Mouse (Mus musculus): ENCODE data around the gene Oas1a. TPM values are rescaled to one million over a fixed set of nuclear protein-coding genes. Genes with fewer than 3 reads are reported as not detected.

Gene Oas1a
- polyA plus RNA-seq, 1 experiment from 2014 or later, result 3.1 TPM

DNA sequence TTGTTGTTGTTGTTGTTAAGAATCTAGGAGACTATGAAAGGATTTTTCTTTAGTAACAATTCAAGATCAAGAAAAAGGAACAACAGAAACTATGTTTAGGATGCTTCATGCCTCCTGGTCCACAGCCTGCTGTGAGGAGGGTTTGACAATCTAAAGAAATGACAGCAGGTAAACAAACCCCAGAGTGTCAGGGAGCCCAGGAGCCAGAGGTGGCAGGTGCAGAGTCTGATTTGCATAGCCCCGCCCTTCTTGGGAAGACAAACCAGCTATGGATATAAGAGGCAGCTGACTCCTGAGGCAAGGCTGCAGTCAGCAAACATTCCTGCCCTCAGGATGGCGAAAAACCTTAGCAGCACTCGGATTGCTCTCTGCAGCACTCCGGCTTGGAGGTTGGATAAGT lies 46.2 kb downstream of the Oas1a start, which contains the start of gene Oas1h:
Gene Oas1h, plus strand, starts transcription at position 301 of the 400 bp plus-strand sequence.
- no peaks in the 10 kb centered on the region for H3K4me1 ChIP-seq (ENCODE audit: insufficient read depth, low read depth, low read length)
- TF ChIP-seq EP300 (IDR thresholded peaks at IDR 0.05) (no peak), CTCF (IDR thresholded peaks at IDR 0.05) (no peak)
- WGBS, result 29% methylated on average over 4 of the region's 4 CpGs
- H3K27ac ChIP-seq (ENCODE audit: low read length), result no peak within 1 kb of the TSS
- DNase-seq (ENCODE audit: low spot score), result no peak
- H3K9me3 ChIP-seq (ENCODE audit: low read length), result no peaks in the 10 kb centered on the region
- H3K9ac ChIP-seq (replicated peaks; ENCODE audit: low read depth), result no peak within 1 kb of the TSS
- ATAC-seq, result no peak
- no peak within 1 kb of the TSS for H3K4me3 ChIP-seq (ENCODE audit: low read depth, low read length)
- H3K36me3 ChIP-seq (ENCODE audit: insufficient read depth, low read length), result no peaks in the 10 kb centered on the region
- no peak within 1 kb of the TSS for H3K4me2 ChIP-seq (replicated peaks; ENCODE audit: low read depth, low read length)
- no peaks in the 10 kb centered on the region for H3K27me3 ChIP-seq (replicated peaks; ENCODE audit: insufficient read depth, low read length)

DNA sequence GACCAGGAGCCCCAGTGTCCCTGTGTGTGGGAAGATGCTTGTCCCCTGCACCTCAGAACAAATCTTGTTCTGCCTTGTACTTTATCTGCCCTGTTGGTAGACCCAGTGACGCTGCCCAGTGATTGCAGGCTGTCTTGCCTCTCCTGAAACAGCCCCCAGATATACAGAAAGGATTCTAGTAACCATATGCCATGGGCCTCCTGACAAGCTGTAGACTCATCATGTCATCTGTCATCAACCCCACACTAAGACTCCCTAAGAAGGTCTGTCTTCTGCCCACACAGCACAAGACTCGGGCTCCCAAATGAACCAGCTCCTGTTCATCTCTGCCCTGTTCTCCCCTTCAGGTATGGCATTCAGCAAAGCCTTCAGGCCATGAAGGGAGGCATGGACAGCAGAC lies 48.1 kb downstream of the Oas1a start:
- no peak for TF ChIP-seq EP300 (IDR thresholded peaks at IDR 0.05)
- Histone ChIP-seq H3K36me3 (ENCODE audit: insufficient read depth, low read length) (no peaks in the 10 kb centered on the region), H3K27me3 (replicated peaks; ENCODE audit: insufficient read depth, low read length) (no peaks in the 10 kb centered on the region), H3K4me1 (ENCODE audit: insufficient read depth, low read depth, low read length) (no peaks in the 10 kb centered on the region), H3K4me3 (ENCODE audit: low read depth, low read length) (no peak overlapping the region), H3K9me3 (ENCODE audit: low read length) (no peaks in the 10 kb centered on the region), H3K4me2 (replicated peaks; ENCODE audit: low read depth, low read length) (no peak overlapping the region), H3K27ac (ENCODE audit: low read length) (no peak overlapping the region), H3K9ac (replicated peaks; ENCODE audit: low read depth) (no peak overlapping the region)
- no peak for DNase-seq (ENCODE audit: low spot score)
- ATAC-seq, result no peak
- 64% methylated on average over 2 of the region's 2 CpGs for WGBS

DNA sequence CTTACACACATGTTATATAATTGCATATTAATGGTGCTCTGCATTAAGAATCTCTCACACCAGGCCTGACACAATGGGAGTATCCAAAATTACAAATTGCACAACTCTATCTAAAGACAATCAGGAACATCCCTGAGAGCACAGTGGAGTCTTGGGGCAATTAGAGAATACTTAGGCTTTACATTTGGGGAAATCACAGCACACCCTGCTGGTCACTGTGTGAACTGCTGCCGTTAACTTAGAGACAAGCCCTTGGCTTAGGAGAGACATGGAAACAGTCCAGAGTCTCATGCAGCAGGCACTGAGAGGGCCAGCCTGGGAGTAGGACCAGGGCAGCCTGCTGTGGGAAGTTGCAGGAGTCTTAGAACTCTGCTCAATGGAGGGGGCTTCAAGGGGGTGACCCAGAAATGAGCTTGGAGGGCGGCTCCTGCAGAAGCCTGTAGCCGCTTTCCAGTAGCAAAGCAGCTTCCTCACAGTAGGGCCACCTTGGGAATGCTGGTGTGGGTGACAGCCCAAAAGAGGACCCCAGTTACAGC lies 57.7 kb downstream of the Oas1a start:
- DNase-seq (ENCODE audit: low spot score) (peak; percentile 37), ATAC-seq (no peak)
- no peaks in the 10 kb centered on the region for H3K36me3 ChIP-seq (ENCODE audit: insufficient read depth, low read length)
- H3K4me2 ChIP-seq (replicated peaks; ENCODE audit: low read depth, low read length), result no peak overlapping the region
- TF ChIP-seq CTCF (IDR thresholded peaks at IDR 0.05) (peak; percentile 74), EP300 (IDR thresholded peaks at IDR 0.05) (no peak)
- no peaks in the 10 kb centered on the region for H3K27me3 ChIP-seq (replicated peaks; ENCODE audit: insufficient read depth, low read length)
- H3K4me3 ChIP-seq (ENCODE audit: low read depth, low read length), result no peak overlapping the region
- no peaks in the 10 kb centered on the region for H3K9me3 ChIP-seq (ENCODE audit: low read length)
- H3K27ac ChIP-seq (ENCODE audit: low read length), result no peak overlapping the region
- WGBS, result 62% methylated on average over 3 of the region's 3 CpGs
- no peak overlapping the region for H3K9ac ChIP-seq (replicated peaks; ENCODE audit: low read depth)
- no peaks in the 10 kb centered on the region for H3K4me1 ChIP-seq (ENCODE audit: insufficient read depth, low read depth, low read length)

DNA sequence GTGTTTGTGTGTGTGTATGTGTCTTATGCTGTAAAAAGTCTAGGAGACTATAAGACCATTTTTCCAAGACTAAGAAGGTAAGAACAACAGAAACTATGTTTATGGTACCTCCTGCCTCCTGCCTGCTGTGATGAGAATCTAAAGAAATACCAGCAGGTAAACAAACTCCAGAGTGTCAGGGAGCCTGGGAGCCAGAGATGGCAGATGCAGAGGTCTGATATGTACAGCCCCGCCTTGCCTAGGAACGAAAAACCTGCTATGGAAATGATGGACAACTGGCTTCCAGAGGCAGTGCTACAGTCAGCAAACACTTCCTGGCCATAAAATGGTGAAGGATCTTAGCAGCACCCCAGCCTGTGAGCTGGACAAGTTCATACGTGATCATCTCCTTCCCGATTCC lies 60.3 kb downstream of the Oas1a start, which contains the start of gene Oas1f:
Gene Oas1f, plus strand, starts transcription at position 301 of the 400 bp plus-strand sequence.
- no peak for ATAC-seq
- Histone ChIP-seq H3K4me1 (ENCODE audit: insufficient read depth, low read depth, low read length) (no peaks in the 10 kb centered on the region), H3K27me3 (replicated peaks; ENCODE audit: insufficient read depth, low read length) (no peaks in the 10 kb centered on the region), H3K9ac (replicated peaks; ENCODE audit: low read depth) (no peak within 1 kb of the TSS), H3K27ac (ENCODE audit: low read length) (no peak within 1 kb of the TSS), H3K4me2 (replicated peaks; ENCODE audit: low read depth, low read length) (no peak within 1 kb of the TSS), H3K9me3 (ENCODE audit: low read length) (no peaks in the 10 kb centered on the region), H3K4me3 (ENCODE audit: low read depth, low read length) (no peak within 1 kb of the TSS), H3K36me3 (ENCODE audit: insufficient read depth, low read length) (no peaks in the 10 kb centered on the region)
- DNase-seq (ENCODE audit: low spot score), result no peak
- TF ChIP-seq CTCF (IDR thresholded peaks at IDR 0.05) (no peak), EP300 (IDR thresholded peaks at IDR 0.05) (no peak)
- WGBS, result 61% methylated on average over 4 of the region's 4 CpGs

Small RNA genes within 50 kb of the gene (microRNA-seq; reads per million reads assigned to microRNA genes)
- gene Gm22907, result not detected

Other genes with a start within 250 kb of the Oas1a start
- 0.48 and 0.70 TPM in 2 replicates for gene Dtx1, start 195.6 kb downstream of the Oas1a start, polyA plus RNA-seq (2015; fragmentation: Nextera tagmentation; extraction: Ambion mirVana)
- 0.21 and 0.31 TPM in 2 replicates for gene Oas2, start 157.7 kb downstream of the Oas1a start, polyA plus RNA-seq (2015; fragmentation: Nextera tagmentation; extraction: Ambion mirVana)
- gene Oas3, start 129.9 kb downstream of the Oas1a start, polyA plus RNA-seq (2015; fragmentation: Nextera tagmentation; extraction: Ambion mirVana), result 0.20 and 0.31 TPM in 2 replicates
- gene Oas1e, start 112.0 kb downstream of the Oas1a start, polyA plus RNA-seq (2015; fragmentation: Nextera tagmentation; extraction: Ambion mirVana), result 0.30 and 0.60 TPM in 2 replicates
- gene Oas1c, start 95.0 kb downstream of the Oas1a start, polyA plus RNA-seq (2015; fragmentation: Nextera tagmentation; extraction: Ambion mirVana), result 1.5 and 1.7 TPM in 2 replicates
- gene Oas1f, start 60.2 kb downstream of the Oas1a start, polyA plus RNA-seq (2015; fragmentation: Nextera tagmentation; extraction: Ambion mirVana), result not detected in 2 replicates
- not detected in 2 replicates for gene Oas1h, start 46.1 kb downstream of the Oas1a start, polyA plus RNA-seq (2015; fragmentation: Nextera tagmentation; extraction: Ambion mirVana)
- gene Oas1g, start 19.9 kb downstream of the Oas1a start, polyA plus RNA-seq (2015; fragmentation: Nextera tagmentation; extraction: Ambion mirVana), result 0.94 and 1.1 TPM in 2 replicates
- not detected in 2 replicates for gene Oas1d, start 7.0 kb upstream of the Oas1a start, polyA plus RNA-seq (2015; fragmentation: Nextera tagmentation; extraction: Ambion mirVana)
- gene Rph3a, start 102.6 kb upstream of the Oas1a start, polyA plus RNA-seq (2015; fragmentation: Nextera tagmentation; extraction: Ambion mirVana), result not detected in 2 replicates

All from lung, postnatal 0 days (tissue).